Mouse (Mus musculus) lung, postnatal 0 days (tissue): ENCODE results near the gene Crispld2. TPM values are rescaled to one million over a fixed set of nuclear protein-coding genes. Genes with fewer than 3 reads are reported as not detected.

Experiments used
- ATAC-seq: fragments of 200-750 bp; cut with Nextera tagmentation; 2 replicates; pipeline ENCODE4 v1.8.0; 2017; ENCODE audit warnings: moderate library complexity
- DNase-seq: peaks from one replicate; pipeline ENCODE4 v3.0.0-alpha.2; 2016; ENCODE audit warnings: low spot score
- H3K27ac ChIP-seq: fragments of 300-500 bp; sonication (generic); 2 replicates; pipeline ENCODE4 v1.5.1; 2014; ENCODE audit warnings: antibody characterized with exemption, mild to moderate bottlenecking, low read length, mixed read lengths
- H3K27me3 ChIP-seq: fragments of 300-500 bp; sonication (generic); replicated peaks from 2 replicates; pipeline ENCODE4 v1.6.1; 2014; ENCODE audit warnings: low read length, mixed read lengths; ENCODE audit not compliant: insufficient read depth
- H3K36me3 ChIP-seq: fragments of 300-500 bp; sonication (generic); 2 replicates; pipeline ENCODE4 v1.6.1; 2014; ENCODE audit warnings: low read length, mixed read lengths; ENCODE audit not compliant: insufficient read depth
- H3K4me1 ChIP-seq: fragments of 300-500 bp; sonication (generic); 2 replicates; pipeline ENCODE4 v1.6.1; 2014; ENCODE audit warnings: antibody characterized with exemption, low read depth, low read length, mixed read lengths; ENCODE audit not compliant: insufficient read depth
- H3K4me2 ChIP-seq: fragments of 300-500 bp; sonication (generic); replicated peaks from 2 replicates; pipeline ENCODE4 v1.6.1; 2014; ENCODE audit warnings: low read depth, mild to moderate bottlenecking, low read length, moderate library complexity, mixed read lengths
- H3K4me3 ChIP-seq: fragments of 300-500 bp; sonication (generic); 2 replicates; pipeline ENCODE4 v1.5.1; 2014; ENCODE audit warnings: low read depth, low read length
- H3K9ac ChIP-seq: fragments of 300-500 bp; sonication (generic); replicated peaks from 2 replicates; pipeline ENCODE4 v1.6.1; 2014; ENCODE audit warnings: low read depth, mild to moderate bottlenecking
- H3K9me3 ChIP-seq: fragments of 300-500 bp; sonication (generic); 2 replicates; pipeline ENCODE4 v1.6.1; 2016; ENCODE audit warnings: low read length, mixed read lengths
- CTCF ChIP-seq: IDR thresholded peaks from 2 replicates; pipeline ENCODE4 v1.5.1; 2016; ENCODE audit warnings: antibody characterized with exemption, mild to moderate bottlenecking
- EP300 ChIP-seq: IDR thresholded peaks from 2 replicates; pipeline ENCODE4 v1.6.1; 2016; ENCODE audit warnings: antibody characterized with exemption, mild to moderate bottlenecking, control low read depth
- WGBS: fragments of 180-500 bp; shearing (Covaris S2); extraction: QIAGEN DNeasy Blood & Tissue Kit; methylation state at CpG from one replicate; pipeline ENCODE4 v1.1.7; 2014; 5-methylcytosine and 5-hydroxymethylcytosine counted together
- polyA plus RNA-seq: library from polyadenylated mRNA; unstranded; fragments of >200 nt; fragmentation: Nextera tagmentation; extraction: Ambion mirVana; gene quantifications from 2 replicates; pipeline ENCODE4 v1.2.1, GENCODE M21; 2015

Gene Crispld2
- polyA plus RNA-seq, 1 experiment from 2014 or later = 16.8 TPM

DNA sequence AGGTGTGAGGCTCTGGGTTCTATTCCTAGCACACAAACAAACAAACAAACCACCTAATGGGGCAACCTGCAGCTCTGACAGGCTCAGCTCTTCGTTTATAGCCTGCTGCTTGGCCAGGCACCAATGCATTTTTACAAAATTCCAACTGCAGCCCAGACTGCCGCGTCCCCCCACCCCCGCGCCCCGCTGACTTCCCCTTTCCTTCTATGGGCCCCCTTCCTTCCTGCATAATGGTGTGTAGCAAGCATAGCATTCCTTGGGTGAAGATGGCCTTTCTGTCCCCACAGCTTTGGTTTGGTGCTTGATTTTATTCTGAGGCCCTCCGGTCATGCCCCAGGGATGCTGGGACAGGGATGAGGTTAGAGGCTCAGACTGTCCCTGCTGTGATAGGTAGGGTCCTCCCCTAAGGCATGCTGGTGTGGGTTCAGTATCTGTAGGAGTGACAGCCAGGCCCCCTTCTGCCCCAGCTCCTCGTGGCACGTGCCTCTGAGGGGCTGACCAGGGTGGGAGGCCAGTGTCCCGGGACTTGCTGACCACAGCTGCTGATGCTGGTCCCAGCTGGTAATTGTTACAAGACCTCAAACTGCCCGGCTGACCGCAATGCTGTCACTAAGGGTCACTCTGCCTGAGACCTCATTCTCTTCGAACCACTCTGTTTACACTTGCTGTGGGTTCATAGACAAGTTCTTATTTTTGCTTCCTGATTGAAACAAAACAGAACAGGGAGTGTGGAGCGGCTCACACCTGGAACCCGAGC lies 22.2 kb downstream of the Crispld2 start:
- H3K27me3 ChIP-seq = no peaks in the 10 kb centered on the region
- peak; percentile 31 for ATAC-seq
- 43% methylated on average over 15 of the region's 15 CpGs for WGBS

DNA sequence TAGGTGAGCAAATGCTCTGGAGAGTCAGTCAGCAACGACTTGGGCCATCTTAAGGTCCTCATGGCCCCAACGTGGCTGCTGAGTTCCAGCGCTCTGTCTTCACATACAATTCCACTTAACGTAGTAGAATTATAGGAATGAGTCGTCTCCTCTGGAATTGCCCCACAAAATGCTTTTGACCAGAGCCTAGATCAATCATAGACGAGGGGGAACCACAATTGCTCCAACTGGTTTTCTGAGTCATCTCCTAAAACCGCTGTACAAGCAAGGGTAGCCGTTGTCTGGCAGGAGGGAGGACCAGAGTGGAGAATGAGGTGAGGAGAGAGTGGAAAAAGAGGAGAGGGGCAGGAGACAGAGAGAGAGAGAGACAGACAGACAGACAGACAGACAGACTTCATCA lies 23.7 kb downstream of the Crispld2 start:
- no peak for DNase-seq
- ATAC-seq = no peak
- Histone ChIP-seq H3K27ac (no peak overlapping the region), H3K36me3 (no peaks in the 10 kb centered on the region), H3K4me2 (no peak overlapping the region), H3K9ac (no peak overlapping the region), H3K4me1 (no peaks in the 10 kb centered on the region), H3K9me3 (no peaks in the 10 kb centered on the region), H3K4me3 (no peak overlapping the region), H3K27me3 (no peaks in the 10 kb centered on the region)
- 81% methylated on average over 8 of the region's 8 CpGs for WGBS
- TF ChIP-seq CTCF (no peak), EP300 (no peak)

More for the DNA sequence above, 22.2 kb downstream of the Crispld2 start:
- peak; percentile 37 for DNase-seq
- Histone ChIP-seq H3K27ac (no peak overlapping the region), H3K36me3 (no peaks in the 10 kb centered on the region), H3K4me1 (no peaks in the 10 kb centered on the region), H3K9ac (no peak overlapping the region), H3K4me3 (no peak overlapping the region), H3K4me2 (no peak overlapping the region), H3K9me3 (no peaks in the 10 kb centered on the region)
- no peak for TF ChIP-seq EP300
- TF ChIP-seq CTCF = no peak

DNA sequence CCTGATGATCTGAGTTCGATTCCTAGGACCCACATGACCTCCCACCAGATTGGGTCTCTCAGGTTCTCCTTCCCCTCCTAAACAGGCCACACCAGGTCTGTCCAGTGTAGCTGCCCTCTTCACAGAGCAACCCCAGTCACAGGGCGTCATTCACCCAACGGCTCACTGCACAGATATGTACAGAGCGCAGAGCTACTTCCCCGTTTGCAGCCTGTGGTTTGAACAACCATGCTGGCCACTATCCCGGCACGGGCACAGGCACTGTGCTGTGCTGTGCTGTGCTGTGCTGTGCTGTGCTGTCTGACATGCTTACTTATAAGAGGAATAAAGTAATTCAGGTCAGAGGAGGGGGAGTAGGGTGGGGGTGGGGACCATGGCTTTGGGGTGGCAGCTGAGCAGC lies 24.2 kb downstream of the Crispld2 start:
- H3K27ac ChIP-seq = no peak overlapping the region
- no peak overlapping the region for H3K4me2 ChIP-seq
- no peak overlapping the region for H3K9ac ChIP-seq
- H3K9me3 ChIP-seq = no peaks in the 10 kb centered on the region
- WGBS = 58% methylated on average over 7 of the region's 7 CpGs
- DNase-seq (no peak), ATAC-seq (no peak; the same call in 1 of the 2 replicates)
- H3K27me3 ChIP-seq = no peaks in the 10 kb centered on the region
- H3K4me1 ChIP-seq = no peaks in the 10 kb centered on the region
- H3K4me3 ChIP-seq = no peak overlapping the region
- no peak for TF ChIP-seq EP300
- no peak for TF ChIP-seq CTCF
- H3K36me3 ChIP-seq = no peaks in the 10 kb centered on the region

DNA sequence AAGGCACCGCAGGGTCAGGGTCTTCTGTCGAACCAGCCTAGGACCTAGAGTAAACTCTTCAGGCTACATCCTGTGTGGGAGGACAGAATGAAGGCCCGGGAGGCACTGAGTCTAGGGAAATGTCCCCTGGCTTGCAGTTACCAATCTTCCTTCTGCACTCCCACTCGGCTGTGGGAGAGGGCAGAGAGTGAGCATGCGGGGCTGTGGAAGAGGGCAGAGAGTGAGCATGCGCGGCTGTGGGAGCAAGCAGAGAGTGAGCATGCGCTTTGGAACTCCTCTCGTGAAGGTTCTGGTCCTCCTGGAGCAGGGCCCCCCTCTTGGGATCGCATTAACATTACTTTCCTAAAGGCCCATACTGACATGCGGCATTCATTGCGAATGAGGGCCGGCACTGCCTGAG lies 25.1 kb downstream of the Crispld2 start:
- no peak overlapping the region for H3K4me2 ChIP-seq
- no peak overlapping the region for H3K27ac ChIP-seq
- no peaks in the 10 kb centered on the region for H3K4me1 ChIP-seq
- H3K9ac ChIP-seq = no peak overlapping the region
- TF ChIP-seq CTCF (no peak), EP300 (no peak)
- ATAC-seq (no peak), DNase-seq (no peak)
- no peaks in the 10 kb centered on the region for H3K27me3 ChIP-seq
- H3K4me3 ChIP-seq = no peak overlapping the region
- H3K36me3 ChIP-seq = no peaks in the 10 kb centered on the region
- no peaks in the 10 kb centered on the region for H3K9me3 ChIP-seq
- WGBS = 89% methylated on average over 13 of the region's 13 CpGs

DNA sequence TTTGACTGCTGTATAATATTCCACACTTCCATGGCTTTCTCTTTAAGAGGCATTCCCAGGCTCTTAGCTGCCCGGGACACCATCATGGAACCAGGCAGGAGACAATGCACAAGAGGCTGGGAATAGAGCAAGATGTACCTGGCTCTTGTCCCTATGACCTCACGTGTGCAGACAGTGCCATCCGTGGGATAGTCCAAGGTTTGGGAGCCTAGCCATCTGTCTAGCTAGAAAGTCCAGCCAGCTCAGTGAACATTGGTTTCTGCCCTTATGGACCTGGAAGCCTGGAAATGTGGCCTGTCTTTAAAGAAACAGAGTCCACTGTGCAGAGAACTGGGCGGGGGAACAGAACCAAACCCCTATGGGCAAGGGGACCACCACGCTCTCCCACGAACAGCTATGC lies 25.5 kb downstream of the Crispld2 start:
- Histone ChIP-seq H3K9me3 (no peaks in the 10 kb centered on the region), H3K36me3 (no peaks in the 10 kb centered on the region), H3K4me2 (no peak overlapping the region), H3K4me3 (no peak overlapping the region), H3K27ac (no peak overlapping the region), H3K4me1 (no peaks in the 10 kb centered on the region), H3K9ac (no peak overlapping the region), H3K27me3 (no peaks in the 10 kb centered on the region)
- ATAC-seq (no peak), DNase-seq (no peak)
- WGBS = 95% methylated on average over 6 of the region's 6 CpGs
- TF ChIP-seq EP300 = no peak

DNA sequence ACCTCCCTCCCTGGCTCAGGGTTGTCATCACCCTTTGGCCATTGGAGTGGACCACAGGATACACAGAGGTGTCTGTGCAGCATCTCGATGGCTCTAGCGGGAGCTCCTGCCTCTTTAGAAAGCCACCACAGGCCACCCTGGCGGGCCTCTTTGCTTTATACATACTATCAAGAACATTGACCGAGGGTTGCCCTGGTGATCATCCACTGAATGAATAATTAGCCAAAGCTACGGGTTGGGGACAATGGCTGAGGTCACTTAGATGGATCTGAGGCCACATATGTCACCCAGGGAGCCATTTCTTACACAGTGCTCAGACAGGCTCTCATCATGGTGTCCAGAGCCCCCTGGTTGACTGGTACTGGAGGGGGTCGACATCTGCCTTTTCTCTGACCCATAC lies 26.1 kb downstream of the Crispld2 start:
- TF ChIP-seq CTCF = no peak
- no peak for TF ChIP-seq EP300
- Histone ChIP-seq H3K4me1 (no peaks in the 10 kb centered on the region), H3K4me2 (no peak overlapping the region), H3K27me3 (no peaks in the 10 kb centered on the region), H3K27ac (no peak overlapping the region), H3K4me3 (no peak overlapping the region), H3K36me3 (no peaks in the 10 kb centered on the region), H3K9me3 (no peaks in the 10 kb centered on the region), H3K9ac (no peak overlapping the region)
- DNase-seq (no peak), ATAC-seq (no peak)
- 76% methylated on average over 6 of the region's 6 CpGs for WGBS

DNA sequence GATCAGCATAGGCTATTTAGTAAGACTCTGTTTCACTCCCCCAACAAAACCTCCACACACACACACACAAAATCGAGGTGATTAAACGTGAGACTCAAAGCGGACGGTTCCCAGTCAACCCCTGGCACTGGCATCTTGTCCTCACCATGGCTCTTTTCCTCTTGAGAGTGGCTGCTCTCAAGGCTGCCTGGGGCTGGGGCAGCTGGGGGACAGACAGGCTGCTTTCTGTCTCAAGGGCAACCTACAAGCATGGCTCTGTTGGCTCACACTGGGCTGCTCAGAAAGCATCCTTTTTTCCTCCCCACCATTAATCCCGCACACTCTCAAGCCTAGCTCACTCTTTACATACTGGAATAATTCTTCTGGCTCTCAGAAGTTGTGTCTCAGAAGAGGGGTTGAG lies 27.1 kb downstream of the Crispld2 start:
- H3K4me1 ChIP-seq = no peaks in the 10 kb centered on the region
- H3K36me3 ChIP-seq = no peaks in the 10 kb centered on the region
- 75% methylated on average over 5 of the region's 5 CpGs for WGBS
- DNase-seq (no peak), ATAC-seq (no peak)
- TF ChIP-seq EP300 (no peak), CTCF (no peak)
- no peak overlapping the region for H3K4me2 ChIP-seq
- no peaks in the 10 kb centered on the region for H3K9me3 ChIP-seq
- no peak overlapping the region for H3K4me3 ChIP-seq
- H3K27me3 ChIP-seq = no peaks in the 10 kb centered on the region
- H3K9ac ChIP-seq = no peak overlapping the region
- H3K27ac ChIP-seq = no peak overlapping the region
